Mouse (Mus musculus) brown adipose tissue, adult 24 weeks (tissue): ENCODE data around the gene Arhgef28. TPM values are rescaled to one million over a fixed set of nuclear protein-coding genes. Genes with fewer than 3 reads are reported as not detected.
"Not testable (repeated sequence)": the region's sequence is repeated elsewhere in the genome, so short reads cannot be mapped to it uniquely, and the experiment has no call there.

ENCODE experiments used
- H3K27ac ChIP-seq: fragments of 200-500 bp; replicated peaks from 2 replicates; pipeline ENCODE4 v1.5.1; 2012; ENCODE audit warnings: low read depth, mild to moderate bottlenecking, low read length
- H3K4me1 ChIP-seq: fragments of 200-500 bp; 2 replicates; pipeline ENCODE4 v1.6.1; 2012; ENCODE audit warnings: low read length, mixed read lengths; ENCODE audit not compliant: control insufficient read depth, insufficient read depth, insufficient read length
- H3K4me3 ChIP-seq: fragments of 200-500 bp; 2 replicates; pipeline ENCODE4 v1.5.1; 2012; ENCODE audit warnings: low read depth, mild to moderate bottlenecking, low read length, moderate library complexity; ENCODE audit not compliant: insufficient read depth
- polyA plus RNA-seq: library from polyadenylated mRNA; stranded (reverse); fragments of >200 nt; gene quantifications from 2 replicates; pipeline ENCODE4 v1.2.4, GENCODE M21; 2012; ENCODE audit not compliant: missing spikeins, insufficient read depth, insufficient read length

Arhgef28 gene
- polyA plus RNA-seq, 1 experiment, result 14.1 TPM

GRCm38 (mm10) chr13:98121993-98122392 is 84.2 kb downstream of the Arhgef28 start:
- no peak overlapping the region for H3K4me3 ChIP-seq
- peak overlapping the region; percentile 26 for H3K27ac ChIP-seq

DNA sequence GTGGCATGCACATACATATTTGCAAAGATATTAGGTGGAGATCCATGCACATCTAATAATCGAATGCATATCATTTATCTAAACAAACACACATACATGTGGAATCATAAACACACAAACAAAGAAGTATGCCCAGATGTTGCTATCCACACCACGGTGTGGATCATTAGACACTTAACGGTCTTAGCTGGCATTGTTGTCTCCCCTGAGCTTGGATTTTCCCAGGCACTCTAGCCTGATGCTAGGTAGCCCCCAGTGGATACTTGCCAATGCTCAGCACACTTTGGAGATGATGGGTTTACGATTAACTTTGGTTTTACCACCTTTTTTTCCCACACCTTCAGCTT is 85.1 kb downstream of the Arhgef28 start:
- no peak overlapping the region for H3K4me3 ChIP-seq
- peaks cover 48% of the 10 kb centered on the region for H3K4me1 ChIP-seq
- peak overlapping the region; percentile 26 for H3K27ac ChIP-seq

More at GRCm38 (mm10) chr13:98121993-98122392, 84.2 kb downstream of the Arhgef28 start:
- H3K4me1 ChIP-seq, result peaks cover 48% of the 10 kb centered on the region

DNA sequence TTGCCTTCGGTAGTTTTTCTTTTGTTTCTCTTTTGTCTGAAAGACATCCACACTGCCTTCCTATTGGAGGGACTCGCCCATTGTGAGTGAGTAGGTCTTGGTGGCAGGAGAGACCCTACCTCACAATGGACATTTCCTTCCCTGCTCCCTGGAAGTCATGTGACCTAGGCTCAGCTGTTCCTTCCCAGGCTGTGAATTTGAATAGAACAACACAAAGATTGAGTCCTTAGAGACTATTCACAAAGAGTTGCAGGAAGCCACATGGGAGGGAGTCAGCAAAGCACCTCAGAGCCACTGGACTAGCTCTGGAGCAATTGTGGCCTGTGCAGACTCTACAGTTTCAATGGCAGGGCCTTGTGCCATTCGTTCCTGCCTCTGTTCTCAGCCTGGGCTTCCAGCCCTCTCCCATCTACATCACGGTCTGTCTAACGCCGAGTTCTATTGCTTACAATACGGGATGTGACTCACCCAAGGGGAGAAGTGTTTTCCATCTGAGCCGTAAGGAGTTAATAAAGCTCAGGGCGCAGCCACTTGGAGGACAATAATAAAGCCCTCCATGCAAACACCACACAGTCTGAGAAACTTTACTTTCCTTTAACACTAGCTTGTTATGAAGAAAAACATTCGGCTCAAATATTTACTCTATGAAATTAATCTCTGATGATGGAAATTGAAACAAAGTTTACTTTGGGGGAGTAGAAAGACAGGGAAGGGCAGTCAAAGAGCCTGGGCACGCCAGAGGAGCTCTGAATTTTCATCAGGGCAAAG is 85.7 kb downstream of the Arhgef28 start:
- H3K4me3 ChIP-seq, result no peak overlapping the region
- H3K4me1 ChIP-seq, result peaks cover 44% of the 10 kb centered on the region
- H3K27ac ChIP-seq, result peak overlapping the region; percentile 26

DNA sequence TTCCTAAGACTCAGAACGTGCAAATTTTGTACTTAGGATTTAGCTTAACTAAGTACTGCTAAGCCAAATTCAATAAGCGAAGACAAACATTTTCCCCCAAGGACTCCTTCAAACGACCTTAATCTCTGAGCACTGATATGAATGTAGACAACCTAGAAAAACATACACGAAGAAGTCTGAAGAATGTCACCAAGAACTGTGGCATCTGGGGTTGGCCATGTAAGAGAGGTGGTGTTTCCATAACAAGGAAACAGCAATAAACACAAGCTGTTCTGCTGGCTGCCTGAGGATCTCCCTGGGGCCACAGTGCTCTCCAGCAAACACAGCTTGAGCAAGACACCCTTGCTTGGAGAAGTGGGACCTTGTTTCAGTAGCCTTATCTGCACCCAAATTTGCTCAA is 87.9 kb downstream of the Arhgef28 start:
- H3K4me1 ChIP-seq, result peaks cover 38% of the 10 kb centered on the region
- H3K4me3 ChIP-seq, result no peak overlapping the region
- H3K27ac ChIP-seq, result 0 out of 2 replicates have a peak overlapping the region, but pooled peaks have one; percentile 19

- peak overlapping the region; percentile 67 for H3K27ac ChIP-seq
- peaks cover 34% of the 10 kb centered on the region for H3K4me1 ChIP-seq
- no peak overlapping the region for H3K4me3 ChIP-seq
Observed at GRCm38 (mm10) chr13:98117566-98118254, 88.5 kb downstream of the Arhgef28 start.

DNA sequence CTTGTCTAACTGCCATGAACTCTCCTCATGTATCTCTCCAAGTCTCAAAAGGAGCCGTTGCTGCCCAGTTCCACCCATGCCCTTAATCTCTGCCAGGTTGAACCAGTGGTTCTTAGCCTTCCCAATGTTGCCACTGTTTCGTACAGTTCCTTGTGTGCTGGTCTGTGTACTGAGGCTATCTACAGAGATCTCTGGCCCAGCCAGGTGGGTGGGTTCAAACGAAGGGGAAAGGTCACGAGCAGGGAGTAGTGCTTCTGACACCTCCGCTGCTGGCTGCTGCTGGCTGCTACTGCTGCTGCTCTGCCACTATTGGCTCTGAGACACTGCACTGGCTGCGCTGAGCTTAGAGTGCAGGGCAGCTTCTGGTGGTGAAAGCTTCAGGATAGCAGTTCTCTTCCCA is 90.6 kb downstream of the Arhgef28 start:
- H3K4me3 ChIP-seq, result no peak overlapping the region
- H3K27ac ChIP-seq, result 0 out of 2 replicates have a peak overlapping the region, but pooled peaks have one; percentile 33
- peaks cover 18% of the 10 kb centered on the region for H3K4me1 ChIP-seq

- peaks cover 14% of the 10 kb centered on the region for H3K4me1 ChIP-seq
Observed at GRCm38 (mm10) chr13:98115051-98115450, 91.2 kb downstream of the Arhgef28 start.

DNA sequence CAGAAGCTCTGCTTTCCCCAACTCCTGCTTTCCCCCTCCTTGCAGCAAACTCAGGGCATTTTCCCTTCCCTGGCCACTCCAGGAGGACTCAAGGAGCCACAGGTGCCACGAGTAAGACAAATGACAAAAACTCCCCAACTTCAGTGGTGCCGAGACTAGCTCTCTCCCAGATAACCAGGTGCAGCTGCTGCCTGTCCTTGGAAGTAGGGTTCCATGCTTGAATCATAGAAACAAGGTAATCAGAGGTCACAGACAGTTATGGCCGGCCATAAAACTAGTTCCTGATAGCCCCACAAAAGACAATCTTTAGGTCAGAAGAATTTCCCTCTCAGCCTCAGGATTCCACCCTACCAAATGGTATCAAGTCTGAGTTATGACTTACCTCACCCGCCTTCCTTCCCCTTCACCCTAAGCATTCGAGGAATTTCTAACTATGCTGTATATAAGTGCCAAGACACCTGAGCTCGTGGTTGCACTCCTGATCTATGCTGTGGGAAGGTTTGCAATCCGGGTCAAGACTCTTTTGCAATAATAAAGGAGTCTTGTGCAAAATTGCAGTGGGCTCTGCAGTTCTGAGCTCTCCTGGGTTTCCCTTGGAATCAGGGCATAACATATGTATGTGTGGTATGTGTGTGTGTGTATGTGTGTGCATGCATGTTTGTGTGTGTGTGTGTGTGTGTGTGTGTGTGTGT is 93.3 kb downstream of the Arhgef28 start:
- Histone ChIP-seq H3K4me3 (no peak overlapping the region), H3K4me1 (peaks cover 14% of the 10 kb centered on the region), H3K27ac (no peak overlapping the region)

More at GRCm38 (mm10) chr13:98115051-98115450, 91.2 kb downstream of the Arhgef28 start:
- no peak overlapping the region for H3K27ac ChIP-seq
- no peak overlapping the region for H3K4me3 ChIP-seq

GRCm38 (mm10) chr13:98111531-98111930 is 94.7 kb downstream of the Arhgef28 start:
- Histone ChIP-seq H3K4me1 (peaks cover 7% of the 10 kb centered on the region), H3K4me3 (no peak overlapping the region), H3K27ac (no peak overlapping the region)

DNA sequence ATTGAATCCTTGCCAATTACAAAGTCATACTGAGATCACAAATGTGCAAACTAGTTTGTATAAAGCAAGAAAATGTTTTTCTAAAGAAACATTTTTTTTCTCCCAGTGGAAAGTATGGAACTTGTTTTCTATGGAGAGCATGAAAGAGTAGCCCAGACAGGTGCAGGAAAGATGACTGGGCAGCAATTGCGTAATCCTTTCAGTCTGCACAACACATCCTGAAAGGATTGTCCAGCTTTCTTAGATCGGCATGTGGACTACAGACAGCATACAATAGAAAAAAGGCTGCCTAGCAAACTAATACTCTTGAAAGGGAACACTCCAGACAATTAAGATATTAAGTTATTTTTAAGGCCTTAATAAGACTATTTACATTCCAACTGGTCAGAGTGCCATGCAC is 95.2 kb downstream of the Arhgef28 start:
- peaks cover 7% of the 10 kb centered on the region for H3K4me1 ChIP-seq
- no peak overlapping the region for H3K27ac ChIP-seq
- H3K4me3 ChIP-seq, result no peak overlapping the region

DNA sequence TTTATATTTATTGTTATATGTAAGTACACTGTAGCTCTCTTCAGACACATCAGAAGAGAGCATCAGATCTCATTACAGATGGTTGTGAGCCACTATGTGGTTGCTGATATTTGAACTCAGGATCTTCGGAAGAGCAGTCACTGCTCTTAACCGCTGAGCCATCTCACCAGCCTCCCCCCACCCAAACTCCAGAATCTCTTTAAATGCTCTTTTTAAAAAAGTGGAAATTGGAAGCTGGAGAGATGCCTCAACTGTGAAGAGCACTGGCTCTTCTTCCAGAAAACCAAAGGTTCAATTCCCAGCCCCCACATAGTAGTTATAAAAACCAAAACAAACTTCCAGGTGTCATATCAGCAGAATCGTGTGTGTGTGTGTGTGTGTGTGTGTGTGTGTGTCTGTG is 97.8 kb downstream of the Arhgef28 start:
- not testable (repeated sequence) for H3K4me1 ChIP-seq, H3K4me3 ChIP-seq, H3K27ac ChIP-seq

- no peak overlapping the region for H3K27ac ChIP-seq
- H3K4me1 ChIP-seq, result peaks cover 5% of the 10 kb centered on the region
- no peak overlapping the region for H3K4me3 ChIP-seq
Observed at GRCm38 (mm10) chr13:98107621-98108020, 98.6 kb downstream of the Arhgef28 start.

GRCm38 (mm10) chr13:98095966-98096365 is 110.3 kb downstream of the Arhgef28 start:
- no peak overlapping the region for H3K27ac ChIP-seq
- H3K4me1 ChIP-seq, result peaks cover 13% of the 10 kb centered on the region

DNA sequence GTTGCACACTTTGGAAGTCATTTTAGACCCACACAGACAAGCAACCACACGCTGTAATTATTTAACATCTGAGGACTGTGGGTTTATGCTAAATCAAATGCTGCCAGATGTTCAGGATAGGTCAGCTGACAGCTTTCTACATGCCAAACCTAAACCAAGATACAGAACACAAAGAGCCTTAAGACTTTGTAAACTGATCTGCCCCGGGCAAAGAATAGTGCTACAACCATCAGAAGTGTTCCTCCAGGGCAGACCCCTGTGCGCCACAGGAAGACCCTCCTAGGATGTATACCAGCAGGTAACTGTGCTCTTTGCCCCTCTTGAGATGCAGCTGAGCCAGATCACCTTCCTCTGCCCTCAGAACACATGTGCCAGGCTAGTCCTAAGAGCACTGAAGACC is 111.9 kb downstream of the Arhgef28 start:
- H3K4me3 ChIP-seq, result no peak overlapping the region
- peaks cover 13% of the 10 kb centered on the region for H3K4me1 ChIP-seq
- H3K27ac ChIP-seq, result peak overlapping the region; percentile 29; the same call in 1 of the 2 replicates

More at GRCm38 (mm10) chr13:98095966-98096365, 110.3 kb downstream of the Arhgef28 start:
- H3K4me3 ChIP-seq, result no peak overlapping the region

DNA sequence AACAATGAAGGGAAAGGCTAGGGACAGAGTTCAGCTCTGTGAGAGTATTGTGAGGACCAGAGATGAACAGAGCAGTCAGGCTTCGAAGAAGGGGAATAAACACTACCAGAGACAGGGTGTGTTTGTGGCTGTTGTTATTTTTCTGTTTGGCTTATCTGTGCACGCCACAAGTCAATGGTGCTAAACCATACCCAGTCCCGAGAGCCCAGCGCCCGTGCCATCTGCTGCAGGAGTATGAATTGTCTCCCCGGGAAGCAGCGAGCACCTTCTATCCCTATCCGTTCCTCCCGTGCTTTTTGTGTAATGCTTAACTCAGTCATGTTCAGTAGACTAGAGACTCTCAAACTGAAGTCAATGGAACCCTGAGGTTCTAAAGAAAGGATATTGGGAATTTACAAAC is 112.8 kb downstream of the Arhgef28 start:
- Histone ChIP-seq H3K4me3 (no peak overlapping the region), H3K27ac (peak overlapping the region; percentile 82), H3K4me1 (peaks cover 13% of the 10 kb centered on the region)
